Mouse (Mus musculus): ENCODE results near the gene Rapgef1.

GRCm38 (mm10) chr2:29573591-29573990 lies 45.9 kb upstream of the Rapgef1 start:
- TF ChIP-seq EP300 (IDR thresholded peaks at IDR 0.05; ENCODE audit: low read length) (no peak), CTCF (conservative IDR thresholded peaks at IDR 0.05 in 1 of 2, IDR thresholded peaks at IDR 0.05 in 1 of 2; ENCODE audit: low read depth in 2 of 2, low read length in 2 of 2) (no peak), MAX (IDR thresholded peaks at IDR 0.05; ENCODE audit: low read length) (no peak), MAFK (IDR thresholded peaks at IDR 0.05; ENCODE audit: insufficient replicate concordance, low read length) (no peak), RCOR1 (conservative IDR thresholded peaks at IDR 0.05; ENCODE audit: low read depth, low read length) (no peak), JUN (IDR thresholded peaks at IDR 0.05; ENCODE audit: insufficient read depth, low read depth, low read length) (no peak), ZNF384 (IDR thresholded peaks at IDR 0.05; ENCODE audit: low read depth, low read length) (no peak), POLR2A (IDR thresholded peaks at IDR 0.05; ENCODE audit: low read depth, low read length) (no peak), MYC (IDR thresholded peaks at IDR 0.05; ENCODE audit: low read depth, low read length) (no peak), CHD2 (IDR thresholded peaks at IDR 0.05; ENCODE audit: low read length) (no peak), JUND (conservative IDR thresholded peaks at IDR 0.05; ENCODE audit: low read depth, low read length) (no peak), ZKSCAN1 (IDR thresholded peaks at IDR 0.05; ENCODE audit: borderline replicate concordance, low read depth, low read length) (no peak), ZC3H11A (IDR thresholded peaks at IDR 0.05; ENCODE audit: low read depth, low read length) (no peak), E2F4 (IDR thresholded peaks at IDR 0.05; ENCODE audit: insufficient replicate concordance, low read depth, low read length) (no peak)

Data from CH12.LX (cell line).